Mouse (Mus musculus) G1E (cell line): Measurements from ENCODE around the gene Shroom3.

ENCODE experiments used
- CTCF ChIP-seq: IDR thresholded peaks from 2 replicates; pipeline ENCODE4 v1.5.1; 2012; ENCODE audit warnings: low read depth, low read length, inconsistent platforms, mixed read lengths
- GATA1 ChIP-seq: IDR thresholded peaks from 2 replicates; pipeline ENCODE4 v1.6.1; 2012; ENCODE audit warnings: borderline replicate concordance, low read length, inconsistent platforms, mixed read lengths
- GATA2 ChIP-seq: IDR thresholded peaks from 2 replicates; pipeline ENCODE4 v1.6.1; 2012; ENCODE audit warnings: low read depth, low read length, inconsistent platforms, borderline replicate concordance
- TAL1 ChIP-seq: conservative IDR thresholded peaks from 2 replicates; pipeline ENCODE4 v1.6.1; 2012; ENCODE audit warnings: low read depth, low read length, inconsistent platforms, mixed read lengths

DNA sequence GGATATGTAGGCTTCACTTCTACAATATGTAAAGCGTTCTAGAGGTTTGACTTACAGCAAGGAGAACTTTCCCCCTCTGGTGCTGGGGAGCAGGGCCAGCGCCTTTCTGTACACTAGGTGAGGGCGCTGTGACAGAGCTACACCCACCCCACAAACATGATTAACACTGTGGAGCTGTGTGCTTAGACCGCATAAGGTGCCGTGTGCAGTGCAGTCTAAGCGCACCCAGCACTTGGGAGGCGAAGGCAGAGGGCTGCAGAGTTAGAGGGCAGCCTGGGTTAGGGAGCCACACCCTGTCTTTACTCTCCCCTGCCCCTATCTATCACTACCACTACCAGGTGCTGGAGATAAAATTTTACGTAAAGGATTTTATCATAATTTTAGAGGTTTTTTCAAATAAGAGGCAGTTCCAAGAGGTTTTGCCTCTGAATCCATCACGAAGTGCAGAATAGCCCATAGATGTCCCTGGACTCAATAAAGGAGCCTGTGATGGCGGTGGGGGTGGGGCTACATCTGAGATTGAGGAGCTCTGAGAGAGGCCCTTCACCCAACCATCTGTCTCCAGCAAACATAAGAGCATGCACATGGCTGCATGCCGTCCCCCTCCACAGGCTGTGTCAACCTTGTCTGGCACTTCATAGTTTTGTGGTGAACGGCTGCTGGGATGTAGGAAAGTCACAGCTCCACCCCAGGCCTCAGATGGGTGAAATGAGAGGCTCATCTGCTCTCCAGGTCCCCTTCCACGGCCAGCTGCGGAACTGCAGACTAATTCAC is 265.9 kb downstream of the Shroom3 start:
- TF ChIP-seq GATA2 (no peak), CTCF (no peak), GATA1 (no peak), TAL1 (no peak)
